Mouse (Mus musculus): ENCODE data around the gene Ppp6r3. TPM values are rescaled to one million over a fixed set of nuclear protein-coding genes. Genes with fewer than 3 reads are reported as not detected.

The Ppp6r3 gene
- total and polyA plus RNA-seq, 3 experiments = 84.7 to 115 (median 105) TPM

- ATAC-seq (ENCODE audit: extremely low read depth, insufficient number of reproducible peaks, low FRiP score, poor library complexity, severe bottlenecking) (no peak), DNase-seq (ENCODE audit: low spot score) (no peak)
- H3K36me3 ChIP-seq (replicated peaks) = no peaks in the 10 kb centered on the region
- H3K4me1 ChIP-seq (ENCODE audit: insufficient read depth, low read depth, low read length) = peaks cover 2% of the 10 kb centered on the region; the same call in 1 of the 2 replicates
- H3K9me3 ChIP-seq (replicated peaks) = no peaks in the 10 kb centered on the region
- peaks cover 5% of the 10 kb centered on the region for H3K27me3 ChIP-seq (ENCODE audit: insufficient read depth, low read length)
- no peak overlapping the region for H3K4me3 ChIP-seq (ENCODE audit: low read depth, low read length)
- TF ChIP-seq CTCF (IDR thresholded peaks at IDR 0.05; ENCODE audit: low read depth, low read length) (no peak), POLR2AphosphoS5 (IDR thresholded peaks at IDR 0.05; ENCODE audit: insufficient replicate concordance, low read depth, low read length) (no peak), GATA1 (IDR thresholded peaks at IDR 0.05; ENCODE audit: borderline replicate concordance, low read length) (no peak)
Observed at GRCm38 (mm10) chr19:3613991-3614390, 38.4 kb upstream of the Ppp6r3 start.

- H3K9me3 ChIP-seq (replicated peaks) = no peaks in the 10 kb centered on the region
- DNase-seq (ENCODE audit: low spot score) (no peak), ATAC-seq (ENCODE audit: extremely low read depth, insufficient number of reproducible peaks, low FRiP score, poor library complexity, severe bottlenecking) (no peak)
- TF ChIP-seq GATA1 (IDR thresholded peaks at IDR 0.05; ENCODE audit: borderline replicate concordance, low read length) (no peak), POLR2AphosphoS5 (IDR thresholded peaks at IDR 0.05; ENCODE audit: insufficient replicate concordance, low read depth, low read length) (no peak), GATA2 (IDR thresholded peaks at IDR 0.05; ENCODE audit: borderline replicate concordance, low read depth, low read length) (no peak), CTCF (IDR thresholded peaks at IDR 0.05; ENCODE audit: low read depth, low read length) (no peak), TAL1 (conservative IDR thresholded peaks at IDR 0.05; ENCODE audit: low read depth, low read length) (no peak)
- peaks cover 7% of the 10 kb centered on the region for H3K27me3 ChIP-seq (ENCODE audit: insufficient read depth, low read length)
- H3K36me3 ChIP-seq (replicated peaks) = no peaks in the 10 kb centered on the region
- peaks cover 2% of the 10 kb centered on the region; the same call in 1 of the 2 replicates for H3K4me1 ChIP-seq (ENCODE audit: insufficient read depth, low read depth, low read length)
- H3K4me3 ChIP-seq (ENCODE audit: low read depth, low read length) = no peak overlapping the region
Observed at GRCm38 (mm10) chr19:3612534-3613273, 37.2 kb upstream of the Ppp6r3 start.

DNA sequence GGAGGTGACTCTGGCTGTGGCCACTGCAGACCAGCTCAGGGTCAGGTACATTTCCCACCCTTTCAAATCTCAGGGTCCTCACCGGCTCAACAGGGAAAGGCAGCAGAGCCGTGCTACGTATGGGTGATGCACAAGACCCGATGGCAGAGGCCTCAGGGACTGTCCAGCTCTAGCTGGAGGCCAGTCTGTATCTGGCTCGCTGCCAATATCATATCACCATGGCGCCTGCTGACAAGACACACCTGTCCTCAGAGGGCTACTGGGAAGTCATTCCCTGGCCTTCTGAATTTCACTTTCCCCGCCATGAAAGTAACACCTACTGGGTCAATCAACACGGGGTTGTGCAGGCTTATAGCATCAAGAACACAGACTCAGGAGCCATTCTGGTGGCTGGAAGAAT lies 36.2 kb upstream of the Ppp6r3 start:
- TF ChIP-seq CTCF (IDR thresholded peaks at IDR 0.05; ENCODE audit: low read depth, low read length) (no peak), GATA1 (IDR thresholded peaks at IDR 0.05; ENCODE audit: borderline replicate concordance, low read length) (no peak)
- ATAC-seq (ENCODE audit: extremely low read depth, insufficient number of reproducible peaks, low FRiP score, poor library complexity, severe bottlenecking) (no peak), DNase-seq (ENCODE audit: low spot score) (no peak)
- Histone ChIP-seq H3K27me3 (ENCODE audit: insufficient read depth, low read length) (peaks cover 7% of the 10 kb centered on the region), H3K4me1 (ENCODE audit: insufficient read depth, low read depth, low read length) (peaks cover 2% of the 10 kb centered on the region; the same call in 1 of the 2 replicates), H3K9me3 (replicated peaks) (no peaks in the 10 kb centered on the region), H3K36me3 (replicated peaks) (no peaks in the 10 kb centered on the region), H3K4me3 (ENCODE audit: low read depth, low read length) (no peak overlapping the region)

DNA sequence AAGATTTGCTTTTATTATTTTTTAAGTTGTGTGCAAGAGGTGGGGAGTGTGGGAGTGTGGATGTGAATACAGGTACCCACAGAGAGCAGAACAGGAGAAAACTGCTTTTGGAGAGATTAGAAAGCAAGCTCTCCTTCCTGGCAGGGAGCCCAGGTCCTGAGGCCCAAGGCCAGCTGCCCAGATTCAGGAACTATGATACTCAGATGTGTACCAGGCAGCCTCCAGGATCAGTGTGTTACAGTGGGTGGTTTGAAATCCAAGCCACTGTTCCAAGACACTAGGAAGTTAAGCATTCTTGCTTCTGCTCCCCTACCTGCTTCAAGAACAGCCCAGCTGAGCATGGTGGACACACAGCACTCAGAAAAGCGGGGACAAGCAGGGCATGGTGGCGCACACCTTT lies 35.3 kb upstream of the Ppp6r3 start:
- Histone ChIP-seq H3K9me3 (replicated peaks) (no peaks in the 10 kb centered on the region), H3K4me1 (ENCODE audit: insufficient read depth, low read depth, low read length) (peaks cover 2% of the 10 kb centered on the region; the same call in 1 of the 2 replicates), H3K4me3 (ENCODE audit: low read depth, low read length) (no peak overlapping the region), H3K36me3 (replicated peaks) (no peaks in the 10 kb centered on the region), H3K27me3 (ENCODE audit: insufficient read depth, low read length) (peaks cover 7% of the 10 kb centered on the region)
- DNase-seq (ENCODE audit: low spot score) = no peak
- TF ChIP-seq GATA2 (IDR thresholded peaks at IDR 0.05; ENCODE audit: borderline replicate concordance, low read depth, low read length) = no peak
- no peak for TF ChIP-seq GATA1 (IDR thresholded peaks at IDR 0.05; ENCODE audit: borderline replicate concordance, low read length)
- TF ChIP-seq POLR2AphosphoS5 (IDR thresholded peaks at IDR 0.05; ENCODE audit: insufficient replicate concordance, low read depth, low read length) = no peak
- no peak for TF ChIP-seq CTCF (IDR thresholded peaks at IDR 0.05; ENCODE audit: low read depth, low read length)
- TF ChIP-seq TAL1 (conservative IDR thresholded peaks at IDR 0.05; ENCODE audit: low read depth, low read length) = no peak
- no peak for ATAC-seq (ENCODE audit: extremely low read depth, insufficient number of reproducible peaks, low FRiP score, poor library complexity, severe bottlenecking)

DNA sequence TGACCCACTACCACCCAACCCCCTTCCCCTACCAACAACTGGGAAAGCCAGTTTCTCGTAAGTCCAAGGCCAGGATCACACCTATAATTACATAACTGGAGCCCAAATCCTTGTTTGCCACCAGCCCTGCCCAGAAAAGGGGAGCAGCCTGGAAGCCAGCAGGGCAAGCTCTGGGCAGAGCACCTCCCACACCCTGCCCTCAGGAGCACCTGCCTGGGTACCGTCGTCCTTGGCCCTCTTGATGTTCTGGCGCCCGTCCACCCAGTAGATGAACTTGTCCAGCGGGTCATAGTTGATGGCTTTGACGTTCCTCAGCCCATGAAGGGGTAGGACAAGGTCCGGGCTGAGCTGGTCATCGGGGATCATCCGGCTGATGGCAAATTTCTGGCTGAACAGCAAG lies 34.3 kb upstream of the Ppp6r3 start:
- no peak for ATAC-seq (ENCODE audit: extremely low read depth, insufficient number of reproducible peaks, low FRiP score, poor library complexity, severe bottlenecking)
- Histone ChIP-seq H3K36me3 (replicated peaks) (no peaks in the 10 kb centered on the region), H3K27me3 (ENCODE audit: insufficient read depth, low read length) (peaks cover 11% of the 10 kb centered on the region), H3K4me1 (ENCODE audit: insufficient read depth, low read depth, low read length) (peaks cover 2% of the 10 kb centered on the region; the same call in 1 of the 2 replicates), H3K4me3 (ENCODE audit: low read depth, low read length) (no peak overlapping the region), H3K9me3 (replicated peaks) (no peaks in the 10 kb centered on the region)
- DNase-seq (ENCODE audit: low spot score) = no peak
- TF ChIP-seq GATA2 (IDR thresholded peaks at IDR 0.05; ENCODE audit: borderline replicate concordance, low read depth, low read length) = no peak

DNA sequence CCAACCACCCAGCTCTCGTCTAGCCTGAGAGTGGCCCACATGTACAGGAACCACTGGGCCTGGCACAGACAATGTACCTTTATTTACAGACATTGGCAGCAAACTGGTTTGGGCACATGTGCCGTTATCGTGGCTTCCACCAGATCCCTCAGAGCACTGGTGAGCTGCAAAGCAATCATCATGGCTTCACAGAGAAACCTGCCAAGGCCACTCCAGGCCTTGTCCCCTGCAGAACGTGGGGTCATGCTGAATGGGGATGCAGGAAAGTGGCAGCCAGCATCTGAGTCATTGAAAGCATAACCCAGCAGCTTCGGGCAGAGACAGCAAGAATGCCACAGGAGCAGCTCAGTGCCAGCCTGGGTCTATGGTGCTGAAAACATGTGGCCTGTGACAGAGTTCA lies 18.8 kb upstream of the Ppp6r3 start:
- no peak for ATAC-seq (ENCODE audit: extremely low read depth, insufficient number of reproducible peaks, low FRiP score, poor library complexity, severe bottlenecking)
- Histone ChIP-seq H3K4me3 (ENCODE audit: low read depth, low read length) (no peak overlapping the region), H3K27me3 (ENCODE audit: insufficient read depth, low read length) (peaks cover 40% of the 10 kb centered on the region), H3K9me3 (replicated peaks) (no peaks in the 10 kb centered on the region), H3K4me1 (ENCODE audit: insufficient read depth, low read depth, low read length) (no peaks in the 10 kb centered on the region), H3K36me3 (replicated peaks) (no peaks in the 10 kb centered on the region)
- no peak for DNase-seq (ENCODE audit: low spot score)
- TF ChIP-seq GATA2 (IDR thresholded peaks at IDR 0.05; ENCODE audit: borderline replicate concordance, low read depth, low read length) = no peak
- TF ChIP-seq TAL1 (conservative IDR thresholded peaks at IDR 0.05; ENCODE audit: low read depth, low read length) = no peak
- TF ChIP-seq POLR2AphosphoS5 (IDR thresholded peaks at IDR 0.05; ENCODE audit: insufficient replicate concordance, low read depth, low read length) = no peak
- TF ChIP-seq CTCF (IDR thresholded peaks at IDR 0.05; ENCODE audit: low read depth, low read length) = no peak
- no peak for TF ChIP-seq GATA1 (IDR thresholded peaks at IDR 0.05; ENCODE audit: borderline replicate concordance, low read length)

Measured in G1E (cell line).